Mouse (Mus musculus) myocyte (in vitro differentiated cells): ENCODE measurements around the gene Tll2.

Experiments
- CEBPB ChIP-seq: IDR thresholded peaks from 2 replicates; pipeline ENCODE4 v1.6.1; 2011; ENCODE audit warnings: mild to moderate bottlenecking, moderate library complexity; ENCODE audit not compliant: poor library complexity, insufficient read depth, severe bottlenecking
- E2F4 ChIP-seq: IDR thresholded peaks from one replicate; pipeline ENCODE4 v1.6.1; 2011; ENCODE audit warnings: mild to moderate bottlenecking, control low read depth, moderate library complexity; ENCODE audit not compliant: insufficient read depth
- MAX ChIP-seq: IDR thresholded peaks from one replicate; pipeline ENCODE4 v1.6.1; 2011; ENCODE audit warnings: low read depth, mild to moderate bottlenecking, control low read depth
- MYOD1 ChIP-seq, 3 experiments: IDR thresholded peaks; one replicate each; pipeline ENCODE4 v1.6.1; 2011; ENCODE audit warnings: control low read depth in 2 of 3, low read depth in 2 of 3, mild to moderate bottlenecking in 2 of 3, moderate library complexity in 1 of 3; ENCODE audit not compliant: insufficient read length in 2 of 3, control insufficient read depth in 1 of 3
- POLR2A ChIP-seq: IDR thresholded peaks from one replicate; pipeline ENCODE4 v1.6.1; 2011; ENCODE audit warnings: low read depth, mild to moderate bottlenecking, control low read depth, moderate library complexity; ENCODE audit not compliant: insufficient read length
- USF1 ChIP-seq: IDR thresholded peaks from one replicate; pipeline ENCODE4 v1.6.1; 2011; ENCODE audit warnings: low read depth, mild to moderate bottlenecking, control low read depth, moderate library complexity

GRCm38 (mm10) chr19:41053530-41053929 is 153.1 kb downstream of the Tll2 start:
- no peak for TF ChIP-seq POLR2A
- TF ChIP-seq MAX, result no peak
- TF ChIP-seq USF1, result no peak
- TF ChIP-seq MYOD1 (IDR thresholded peaks at IDR 0.05; ENCODE audit: control insufficient read depth in 1 of 3, insufficient read length in 2 of 3, low read depth in 2 of 3), result no peak
- no peak for TF ChIP-seq CEBPB
- no peak for TF ChIP-seq E2F4
